Mouse (Mus musculus) embryonic facial prominence, embryonic 15.5 days (tissue): ENCODE data around the gene Blmh. TPM values are rescaled to one million over a fixed set of nuclear protein-coding genes. Genes with fewer than 3 reads are reported as not detected.

Experiments
- ATAC-seq: fragments of 200-750 bp; cut with Nextera tagmentation; 2 replicates; pipeline ENCODE4 v1.8.0; 2017; ENCODE audit warnings: low read depth, moderate TSS enrichment; ENCODE audit not compliant: insufficient number of reproducible peaks, low FRiP score, low TSS enrichment
- H3K27ac ChIP-seq: fragments of 300-500 bp; sonication (generic); replicated peaks from 2 replicates; pipeline ENCODE4 v1.5.1; 2015; ENCODE audit warnings: mild to moderate bottlenecking, inconsistent platforms
- H3K27me3 ChIP-seq: fragments of 300-500 bp; sonication (generic); 2 replicates; pipeline ENCODE4 v1.6.1; 2015; ENCODE audit warnings: inconsistent platforms
- H3K36me3 ChIP-seq: fragments of 300-500 bp; sonication (generic); 2 replicates; pipeline ENCODE4 v1.6.1; 2015; ENCODE audit warnings: mild to moderate bottlenecking, inconsistent platforms
- H3K4me1 ChIP-seq: fragments of 300-500 bp; sonication (generic); 2 replicates; pipeline ENCODE4 v1.6.1; 2015; ENCODE audit warnings: inconsistent platforms
- H3K4me2 ChIP-seq: fragments of 300-500 bp; sonication (generic); replicated peaks from 2 replicates; pipeline ENCODE4 v1.6.1; 2015; ENCODE audit warnings: mild to moderate bottlenecking, inconsistent platforms
- H3K4me3 ChIP-seq: fragments of 300-500 bp; sonication (generic); replicated peaks from 2 replicates; pipeline ENCODE4 v1.5.1; 2015; ENCODE audit warnings: mild to moderate bottlenecking, inconsistent platforms
- H3K9ac ChIP-seq: fragments of 300-500 bp; sonication (generic); 2 replicates; pipeline ENCODE4 v1.6.1; 2015; ENCODE audit warnings: inconsistent platforms
- H3K9me3 ChIP-seq: fragments of 300-500 bp; sonication (generic); replicated peaks from 2 replicates; pipeline ENCODE4 v1.6.1; 2016; ENCODE audit warnings: inconsistent platforms
- WGBS: fragments of 180-500 bp; shearing (Covaris S2); methylation state at CpG from one replicate; pipeline ENCODE4 v1.1.7; 2015; 5-methylcytosine and 5-hydroxymethylcytosine counted together
- polyA plus RNA-seq: library from polyadenylated mRNA; unstranded; fragments of >200 nt; fragmentation: Nextera tagmentation; extraction: Ambion mirVana; gene quantifications from 2 replicates; pipeline ENCODE4 v1.2.1, GENCODE M21; 2015

The Blmh gene
- polyA plus RNA-seq, 1 experiment from 2014 or later = 171 TPM

GRCm38 (mm10) chr11:77031151-77031934, 106.7 kb downstream of the Blmh start:
- WGBS = 76% methylated on average over 14 of the region's 14 CpGs
- H3K27ac ChIP-seq = no peak overlapping the region
- no peaks in the 10 kb centered on the region for H3K4me1 ChIP-seq
- no peak overlapping the region for H3K9ac ChIP-seq
- H3K36me3 ChIP-seq = no peaks in the 10 kb centered on the region
- ATAC-seq = no peak
- no peak overlapping the region for H3K4me2 ChIP-seq
- no peaks in the 10 kb centered on the region for H3K9me3 ChIP-seq
- no peak overlapping the region for H3K4me3 ChIP-seq
- no peaks in the 10 kb centered on the region for H3K27me3 ChIP-seq

Other genes with a start within 250 kb of the Blmh start
- 1.3 and 1.5 TPM in 2 replicates for gene Trarg1, start 245.0 kb upstream of the Blmh start, polyA plus RNA-seq
- 24.6 and 25.4 TPM in 2 replicates for gene Gosr1, start 161.2 kb upstream of the Blmh start, polyA plus RNA-seq
- gene Cpd, start 77.8 kb upstream of the Blmh start, polyA plus RNA-seq = 10.8 and 11.5 TPM in 2 replicates
- 1.5 and 1.8 TPM in 2 replicates for gene Tmigd1, start 22.6 kb upstream of the Blmh start, polyA plus RNA-seq
- gene Slc6a4, start 73.8 kb downstream of the Blmh start, polyA plus RNA-seq = 3.8 and 4.7 TPM in 2 replicates
- gene Nsrp1, start 153.6 kb downstream of the Blmh start, polyA plus RNA-seq = 78.2 and 81.2 TPM in 2 replicates